Mouse (Mus musculus): ENCODE measurements around the gene Ttc7b. TPM values are rescaled to one million over a fixed set of nuclear protein-coding genes. Genes with fewer than 3 reads are reported as not detected.

Gene Ttc7b
- total RNA-seq, 1 experiment: 19.0 TPM

DNA sequence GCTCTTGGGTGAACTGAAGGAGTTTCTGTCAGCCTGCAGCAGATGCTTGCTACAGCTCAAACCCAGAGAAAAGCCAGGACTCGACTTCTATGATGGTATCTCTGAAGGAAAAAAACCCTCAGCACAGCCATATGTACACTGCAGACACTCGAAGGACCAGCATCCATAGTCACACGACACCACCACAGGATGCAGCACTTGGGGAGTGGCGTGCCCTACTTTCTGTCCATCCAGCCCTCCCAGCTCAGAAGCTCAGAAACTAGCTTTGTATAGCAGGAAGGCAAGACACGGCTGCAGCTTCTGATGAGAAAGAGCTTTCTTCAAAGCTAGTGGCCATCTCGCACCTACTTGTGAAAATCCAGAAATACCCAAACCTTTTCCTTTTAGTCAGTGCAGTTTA is 104.8 kb downstream of the Ttc7b start:
- H3K27ac ChIP-seq (ENCODE audit: insufficient read depth, low read depth, low read length, poor library complexity, severe bottlenecking): no peak overlapping the region
- no peaks in the 10 kb centered on the region for H3K9me3 ChIP-seq (ENCODE audit: control insufficient read depth, insufficient read depth, low read depth, low read length)
- no peak overlapping the region for H3K4me3 ChIP-seq (ENCODE audit: insufficient read depth in 1 of 2, low read depth in 1 of 2, low read length in 2 of 2, poor library complexity in 1 of 2, severe bottlenecking in 1 of 2)
- H3K36me3 ChIP-seq (ENCODE audit: control insufficient read depth, insufficient read depth, low read length, poor library complexity, severe bottlenecking): peaks cover 5% of the 10 kb centered on the region; the same call in 1 of the 2 replicates
- no peak overlapping the region for H3K9ac ChIP-seq (ENCODE audit: insufficient read depth, low read depth, low read length, poor library complexity, severe bottlenecking)
- TF ChIP-seq CHD2 (IDR thresholded peaks at IDR 0.05; ENCODE audit: low read depth, low read length) (no peak), HCFC1 (IDR thresholded peaks at IDR 0.05; ENCODE audit: borderline replicate concordance, insufficient read depth, low read length) (no peak)
- in situ Hi-C loops (cut with MboI; ENCODE audit: low sequenced_read_pairs in 2 of 2, unreplicated experiment in 2 of 2): no loop called here
- no peak for DNase-seq (ENCODE audit: low read depth, low spot score)
- no peaks in the 10 kb centered on the region for H3K4me1 ChIP-seq (ENCODE audit: control insufficient read depth in 2 of 2, insufficient read depth in 2 of 2, low read length in 2 of 2, poor library complexity in 1 of 2)

DNA sequence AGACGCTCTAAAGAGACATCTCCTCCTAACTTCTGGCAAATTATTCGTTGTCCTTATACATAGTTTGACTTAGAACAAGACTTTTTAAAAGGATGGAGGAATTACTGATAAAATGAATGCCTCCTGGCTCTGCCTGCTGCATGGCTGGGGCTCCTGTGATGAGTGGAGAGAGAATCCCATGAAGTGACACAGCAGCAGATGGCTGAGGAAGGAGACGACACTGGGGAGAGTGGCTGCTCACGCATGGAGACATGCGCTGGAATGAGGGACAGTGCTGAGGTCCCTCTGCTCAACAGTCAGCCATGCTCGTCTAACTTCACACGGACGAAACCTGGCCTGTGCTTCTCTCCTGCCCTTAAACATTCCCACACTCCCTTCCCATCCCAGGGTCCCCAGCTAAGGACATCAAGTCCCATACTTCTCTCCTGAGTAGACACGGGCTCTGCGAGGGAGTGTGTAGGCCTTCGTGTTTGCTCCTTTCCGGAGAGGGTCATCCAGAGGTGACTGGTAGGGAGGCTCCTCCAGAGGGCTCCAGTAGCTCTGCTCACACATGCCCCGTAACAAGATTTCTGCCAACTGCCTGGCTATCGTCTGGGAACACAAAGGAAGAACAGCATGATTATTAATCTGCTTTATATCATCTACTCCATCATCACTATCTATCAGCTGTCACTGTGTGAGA is 105.8 kb downstream of the Ttc7b start:
- H3K4me3 ChIP-seq (ENCODE audit: insufficient read depth in 1 of 2, low read depth in 1 of 2, low read length in 2 of 2, poor library complexity in 1 of 2, severe bottlenecking in 1 of 2): no peak overlapping the region
- in situ Hi-C loops (cut with MboI; ENCODE audit: low sequenced_read_pairs in 2 of 2, unreplicated experiment in 2 of 2): no loop called here
- no peak overlapping the region for H3K9ac ChIP-seq (ENCODE audit: insufficient read depth, low read depth, low read length, poor library complexity, severe bottlenecking)
- H3K27ac ChIP-seq (ENCODE audit: insufficient read depth, low read depth, low read length, poor library complexity, severe bottlenecking): no peak overlapping the region
- TF ChIP-seq CHD2 (IDR thresholded peaks at IDR 0.05; ENCODE audit: low read depth, low read length) (no peak), ZNF384 (IDR thresholded peaks at IDR 0.05; ENCODE audit: low read depth, low read length) (no peak), ZC3H11A (IDR thresholded peaks at IDR 0.05; ENCODE audit: borderline replicate concordance, low read depth, low read length) (no peak), MAFK (IDR thresholded peaks at IDR 0.05; ENCODE audit: insufficient read depth, low read depth, low read length) (no peak), HCFC1 (IDR thresholded peaks at IDR 0.05; ENCODE audit: borderline replicate concordance, insufficient read depth, low read length) (no peak)
- peaks cover 5% of the 10 kb centered on the region; the same call in 1 of the 2 replicates for H3K36me3 ChIP-seq (ENCODE audit: control insufficient read depth, insufficient read depth, low read length, poor library complexity, severe bottlenecking)
- H3K4me1 ChIP-seq (ENCODE audit: control insufficient read depth in 2 of 2, insufficient read depth in 2 of 2, low read length in 2 of 2, poor library complexity in 1 of 2): no peaks in the 10 kb centered on the region
- H3K9me3 ChIP-seq (ENCODE audit: control insufficient read depth, insufficient read depth, low read depth, low read length): no peaks in the 10 kb centered on the region
- no peak for DNase-seq (ENCODE audit: low read depth, low spot score)

DNA sequence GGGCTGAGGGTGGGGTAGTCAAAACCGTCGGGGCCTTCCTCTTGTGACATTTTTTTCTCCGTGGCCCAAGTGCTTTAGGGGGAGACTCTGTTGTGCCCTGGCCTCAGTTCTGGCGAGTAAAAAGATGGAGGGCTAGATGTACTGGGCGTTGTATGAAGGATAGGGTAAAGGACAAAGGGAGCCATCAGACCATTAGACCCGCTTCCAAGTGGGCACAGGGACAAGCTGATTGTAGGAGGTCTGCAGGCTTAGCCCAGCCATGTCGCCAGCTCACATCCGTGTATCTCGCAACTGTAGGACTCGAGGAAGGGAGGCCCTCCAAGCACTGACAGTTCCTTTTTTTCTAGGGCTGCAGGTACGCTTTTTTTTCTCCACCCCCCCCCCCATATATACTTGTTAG is 111.9 kb downstream of the Ttc7b start:
- TF ChIP-seq HCFC1 (IDR thresholded peaks at IDR 0.05; ENCODE audit: borderline replicate concordance, insufficient read depth, low read length) (no peak), MAFK (IDR thresholded peaks at IDR 0.05; ENCODE audit: insufficient read depth, low read depth, low read length) (no peak), ZNF384 (IDR thresholded peaks at IDR 0.05; ENCODE audit: low read depth, low read length) (no peak), ZC3H11A (IDR thresholded peaks at IDR 0.05; ENCODE audit: borderline replicate concordance, low read depth, low read length) (no peak), CHD2 (IDR thresholded peaks at IDR 0.05; ENCODE audit: low read depth, low read length) (no peak)
- no peaks in the 10 kb centered on the region for H3K9me3 ChIP-seq (ENCODE audit: control insufficient read depth, insufficient read depth, low read depth, low read length)
- in situ Hi-C loops (cut with MboI; ENCODE audit: low sequenced_read_pairs in 2 of 2, unreplicated experiment in 2 of 2): no loop called here
- H3K9ac ChIP-seq (ENCODE audit: insufficient read depth, low read depth, low read length, poor library complexity, severe bottlenecking): no peak overlapping the region
- DNase-seq (ENCODE audit: low read depth, low spot score): no peak
- no peak overlapping the region for H3K4me3 ChIP-seq (ENCODE audit: insufficient read depth in 1 of 2, low read depth in 1 of 2, low read length in 2 of 2, poor library complexity in 1 of 2, severe bottlenecking in 1 of 2)
- no peaks in the 10 kb centered on the region for H3K36me3 ChIP-seq (ENCODE audit: control insufficient read depth, insufficient read depth, low read length, poor library complexity, severe bottlenecking)
- peaks cover 0 to 20% of the 10 kb centered on the region in 2 experiments; a peak in 1 of 4 replicates for H3K4me1 ChIP-seq (ENCODE audit: control insufficient read depth in 2 of 2, insufficient read depth in 2 of 2, low read length in 2 of 2, poor library complexity in 1 of 2)
- no peak overlapping the region for H3K27ac ChIP-seq (ENCODE audit: insufficient read depth, low read depth, low read length, poor library complexity, severe bottlenecking)

DNA sequence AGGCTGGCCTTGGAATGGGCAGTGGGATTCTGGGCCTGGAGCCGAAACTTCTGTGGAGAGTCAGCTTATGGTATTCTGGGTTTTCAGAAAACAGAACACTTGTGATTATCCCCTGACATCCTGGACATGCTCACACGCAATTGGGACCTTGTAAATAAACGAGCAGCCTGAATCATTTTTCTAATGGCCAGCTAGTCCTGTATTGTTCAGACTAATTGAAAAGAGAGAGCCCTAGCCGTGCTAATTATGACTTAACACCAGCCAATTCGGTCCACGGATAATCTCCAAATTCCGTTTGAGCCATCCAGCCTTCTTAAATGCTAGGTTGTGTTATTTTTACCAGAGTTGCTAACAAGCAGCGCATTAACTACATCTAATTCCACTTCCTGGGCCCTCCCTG is 112.5 kb downstream of the Ttc7b start:
- no peaks in the 10 kb centered on the region for H3K9me3 ChIP-seq (ENCODE audit: control insufficient read depth, insufficient read depth, low read depth, low read length)
- in situ Hi-C loops (cut with MboI; ENCODE audit: low sequenced_read_pairs in 2 of 2, unreplicated experiment in 2 of 2): no loop called here
- H3K4me3 ChIP-seq (ENCODE audit: insufficient read depth in 1 of 2, low read depth in 1 of 2, low read length in 2 of 2, poor library complexity in 1 of 2, severe bottlenecking in 1 of 2): no peak overlapping the region
- H3K27ac ChIP-seq (ENCODE audit: insufficient read depth, low read depth, low read length, poor library complexity, severe bottlenecking): no peak overlapping the region
- H3K36me3 ChIP-seq (ENCODE audit: control insufficient read depth, insufficient read depth, low read length, poor library complexity, severe bottlenecking): peaks cover 3% of the 10 kb centered on the region; the same call in 1 of the 2 replicates
- DNase-seq (ENCODE audit: low read depth, low spot score): no peak
- peaks cover 0 to 20% of the 10 kb centered on the region in 2 experiments; a peak in 1 of 4 replicates for H3K4me1 ChIP-seq (ENCODE audit: control insufficient read depth in 2 of 2, insufficient read depth in 2 of 2, low read length in 2 of 2, poor library complexity in 1 of 2)
- TF ChIP-seq MAFK (IDR thresholded peaks at IDR 0.05; ENCODE audit: insufficient read depth, low read depth, low read length) (no peak), ZNF384 (IDR thresholded peaks at IDR 0.05; ENCODE audit: low read depth, low read length) (no peak), CHD2 (IDR thresholded peaks at IDR 0.05; ENCODE audit: low read depth, low read length) (no peak), HCFC1 (IDR thresholded peaks at IDR 0.05; ENCODE audit: borderline replicate concordance, insufficient read depth, low read length) (no peak), ZC3H11A (IDR thresholded peaks at IDR 0.05; ENCODE audit: borderline replicate concordance, low read depth, low read length) (no peak)
- no peak overlapping the region for H3K9ac ChIP-seq (ENCODE audit: insufficient read depth, low read depth, low read length, poor library complexity, severe bottlenecking)
